Mouse (Mus musculus): Measurements from ENCODE around the gene Bmi1.
A peak's percentile ranks its signal among the peaks of the same experiment; 100 is the strongest.

The Bmi1 gene

GRCm38 (mm10) chr2:18676936-18677491 lies at the start of gene Bmi1:
Gene Bmi1, plus strand, starts transcription at chr2:18677018.
- peak; percentile 84 for DNase-seq

DNA sequence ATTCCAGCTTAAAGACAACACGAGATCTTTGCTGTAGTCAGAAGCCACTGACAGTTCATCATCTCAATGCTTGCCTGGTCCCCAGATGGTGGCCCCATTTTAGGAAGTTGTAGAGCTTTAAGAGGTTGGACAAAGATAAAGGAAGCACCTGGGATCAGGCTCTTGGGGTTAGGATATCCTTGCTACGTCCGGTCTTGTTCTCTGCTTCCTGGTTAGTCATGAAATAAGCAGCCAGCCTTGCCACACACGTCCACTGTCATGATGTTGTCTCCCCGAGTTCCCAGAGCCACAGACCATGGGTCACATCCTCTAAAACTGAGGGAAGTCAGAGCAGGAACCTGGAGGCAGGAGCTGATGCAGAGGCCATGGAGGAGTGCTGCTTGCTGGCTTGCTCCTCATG lies 46.3 kb upstream of the Bmi1 start:
- no peak for DNase-seq

- no peak for DNase-seq
Observed at GRCm38 (mm10) chr2:18635052-18635451, 41.8 kb upstream of the Bmi1 start.

GRCm38 (mm10) chr2:18648563-18648962 lies 28.3 kb upstream of the Bmi1 start:
- DNase-seq, result no peak

- no peak for DNase-seq
Observed at GRCm38 (mm10) chr2:18654821-18655220, 22.0 kb upstream of the Bmi1 start.

DNA sequence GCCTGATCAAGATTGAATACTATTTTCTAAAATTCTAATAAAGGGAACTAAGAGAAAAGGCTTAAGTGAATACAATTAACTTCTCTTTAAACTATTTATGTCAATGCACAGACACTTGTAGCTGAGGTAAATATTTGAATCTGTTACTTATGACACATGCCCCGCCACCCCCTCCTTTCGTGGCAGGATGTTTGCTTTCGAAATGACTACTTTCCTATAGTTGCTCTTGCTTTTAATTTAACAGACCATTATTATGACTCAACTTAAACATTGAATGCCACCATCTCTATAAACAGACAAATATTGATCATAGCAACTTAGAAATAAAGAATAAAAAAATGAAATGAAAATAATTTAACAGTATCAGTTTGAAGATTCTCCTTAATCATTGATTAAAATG lies 12.8 kb upstream of the Bmi1 start:
- DNase-seq, result no peak

GRCm38 (mm10) chr2:18671041-18671440 lies 5.8 kb upstream of the Bmi1 start:
- peak; percentile 51 for DNase-seq

GRCm38 (mm10) chr2:18672133-18672765 lies 4.6 kb upstream of the Bmi1 start, which contains the start of gene Commd3:
Gene Commd3, plus strand, starts transcription at chr2:18672384.
- DNase-seq, result peak; percentile 94

- DNase-seq, result no peak
Observed at GRCm38 (mm10) chr2:18672766-18673164, 4.1 kb upstream of the Bmi1 start.

- DNase-seq, result no peak
Observed at GRCm38 (mm10) chr2:18673766-18674165, 3.1 kb upstream of the Bmi1 start.

DNA sequence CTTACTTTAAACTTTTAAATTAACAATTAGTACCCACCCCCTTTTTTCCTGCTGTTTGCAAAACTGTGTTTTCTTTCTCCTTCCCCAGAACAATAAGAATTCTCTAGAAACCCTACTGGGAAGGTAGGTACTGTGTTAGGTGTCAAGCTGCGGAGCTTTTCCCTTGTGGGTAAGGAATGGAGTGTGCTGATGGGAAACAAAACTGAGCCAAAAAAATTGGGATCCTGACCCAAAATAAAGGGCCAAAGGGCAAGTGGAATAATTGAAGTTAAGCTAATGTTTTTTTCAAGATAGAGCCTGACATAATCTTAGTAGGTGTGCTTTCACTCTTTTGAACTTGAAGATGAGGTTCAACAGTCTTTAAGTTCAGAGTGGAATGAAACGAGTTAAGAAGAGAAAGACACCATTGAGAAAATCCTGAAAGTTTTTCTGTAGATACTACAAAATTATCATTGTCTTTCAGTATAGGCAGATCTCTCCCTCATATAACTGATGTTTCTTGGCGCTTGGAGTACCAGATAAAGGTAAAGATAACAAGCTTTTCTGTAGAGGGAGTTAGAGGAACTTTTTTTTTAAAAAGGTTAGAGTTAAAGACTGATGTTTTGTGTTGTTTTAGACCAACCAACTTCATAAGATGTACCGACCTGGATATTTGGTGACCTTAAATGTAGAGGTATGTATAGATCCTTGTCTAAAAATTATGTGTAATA lies 2.5 kb upstream of the Bmi1 start:
- no peak for DNase-seq

GRCm38 (mm10) chr2:18675681-18676456 lies 949 bp upstream of the Bmi1 start:
- DNase-seq, result peak; percentile 49

DNA sequence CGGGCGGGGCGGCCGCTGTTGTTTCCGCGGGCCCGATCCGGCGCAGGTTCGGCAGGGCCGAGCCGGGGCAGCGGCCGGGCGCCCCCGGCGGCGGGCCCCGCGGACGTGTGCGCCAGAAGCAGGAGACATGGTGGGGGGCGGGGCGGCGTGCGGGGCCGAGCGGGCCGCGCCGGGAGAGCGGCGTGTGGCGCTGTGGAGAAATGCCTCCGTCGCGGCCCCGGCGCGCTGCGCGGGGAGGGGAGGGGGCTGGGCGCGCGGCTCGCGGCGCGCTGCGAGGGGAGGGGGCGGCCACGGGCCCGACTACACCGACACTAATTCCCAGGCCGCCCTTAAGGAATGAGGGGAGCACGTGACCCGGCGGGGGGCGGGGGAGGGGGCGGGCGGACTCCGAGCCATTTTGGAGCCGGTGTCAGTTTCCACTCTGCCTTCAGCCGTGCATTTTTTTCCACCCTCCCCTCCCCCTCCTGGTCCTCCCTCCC lies 322 bp upstream of the Bmi1 start:
- DNase-seq, result peak; percentile 95

DNA sequence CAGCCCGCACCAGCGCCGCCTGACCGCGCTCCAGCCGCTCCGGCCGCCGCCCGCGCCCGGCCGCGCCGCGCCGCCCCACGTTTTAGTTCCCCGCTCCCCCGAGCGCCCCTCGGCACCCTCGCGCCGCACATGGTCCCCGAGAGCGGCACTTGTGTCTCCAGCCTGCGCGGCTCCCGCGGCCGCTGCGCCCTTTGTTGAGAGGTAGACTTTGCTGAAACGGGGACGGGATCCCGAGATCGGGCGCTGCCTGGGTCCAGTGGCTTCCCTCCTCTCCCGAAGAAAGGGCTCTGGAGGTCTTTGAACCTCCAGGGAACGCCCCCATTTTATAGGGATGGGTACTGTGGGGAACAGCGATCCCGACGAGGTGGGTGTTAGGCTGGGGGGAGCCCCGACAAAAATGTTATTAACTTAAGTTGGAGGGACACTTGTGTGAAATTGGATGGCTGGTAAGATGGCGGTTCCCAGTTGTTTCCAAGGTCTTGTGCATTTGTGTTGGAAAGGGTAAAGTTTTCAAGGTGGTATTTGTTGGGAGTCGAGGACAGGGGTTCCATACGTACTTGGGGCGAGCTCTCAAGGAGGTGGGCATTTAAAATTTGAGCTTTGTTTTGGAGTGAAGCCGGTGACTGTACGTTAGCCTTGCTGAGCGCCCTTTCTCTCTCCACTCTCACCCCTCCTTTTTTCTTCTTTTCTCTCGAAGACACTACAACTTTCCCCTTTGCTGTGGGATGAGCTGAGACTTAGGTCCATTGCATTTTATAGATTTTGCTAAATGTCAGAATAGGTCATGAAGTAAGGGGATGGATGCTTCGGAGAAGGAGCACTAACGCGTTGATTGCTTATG lies 1.0 kb downstream of the Bmi1 start:
- peak; percentile 78 for DNase-seq

DNA sequence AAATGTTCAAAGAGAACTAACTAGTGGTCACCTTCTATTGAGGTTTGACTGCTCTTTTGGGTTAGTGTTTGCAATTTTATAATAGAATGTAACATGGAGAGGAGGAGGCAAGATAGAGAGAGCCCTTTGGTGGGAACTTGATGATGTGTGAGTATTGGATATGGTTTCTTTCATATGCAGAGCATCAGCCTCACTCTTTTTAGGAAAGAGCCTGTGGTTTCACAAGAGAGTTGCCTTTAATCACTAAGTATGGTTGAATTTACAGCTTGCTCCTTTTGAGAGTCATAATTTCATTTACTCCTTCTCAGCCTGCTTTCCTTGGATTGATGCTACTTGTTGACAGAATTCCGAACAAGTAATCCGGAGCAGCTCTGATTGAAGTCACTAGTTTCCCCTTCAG lies 2.9 kb downstream of the Bmi1 start:
- DNase-seq, result no peak

DNA sequence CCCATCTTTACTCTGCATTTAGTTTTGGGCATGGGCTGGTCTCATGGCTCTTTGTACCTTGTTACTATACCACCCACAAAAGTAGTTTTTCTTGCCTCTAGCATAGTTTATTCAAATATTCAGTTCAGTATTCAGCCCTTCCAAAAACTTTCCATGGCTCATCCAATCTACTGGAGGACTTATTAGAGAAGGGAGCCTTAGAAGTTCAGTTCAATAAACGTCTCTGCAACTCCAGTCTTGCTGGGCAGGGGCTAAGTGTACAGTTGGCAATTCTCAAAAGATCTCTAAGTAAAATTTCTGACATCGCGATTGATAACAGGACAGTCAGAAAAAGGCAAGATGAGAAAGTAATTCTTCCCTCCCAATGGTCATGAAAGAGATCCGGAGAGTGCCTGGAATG lies 3.7 kb downstream of the Bmi1 start:
- DNase-seq, result no peak

DNA sequence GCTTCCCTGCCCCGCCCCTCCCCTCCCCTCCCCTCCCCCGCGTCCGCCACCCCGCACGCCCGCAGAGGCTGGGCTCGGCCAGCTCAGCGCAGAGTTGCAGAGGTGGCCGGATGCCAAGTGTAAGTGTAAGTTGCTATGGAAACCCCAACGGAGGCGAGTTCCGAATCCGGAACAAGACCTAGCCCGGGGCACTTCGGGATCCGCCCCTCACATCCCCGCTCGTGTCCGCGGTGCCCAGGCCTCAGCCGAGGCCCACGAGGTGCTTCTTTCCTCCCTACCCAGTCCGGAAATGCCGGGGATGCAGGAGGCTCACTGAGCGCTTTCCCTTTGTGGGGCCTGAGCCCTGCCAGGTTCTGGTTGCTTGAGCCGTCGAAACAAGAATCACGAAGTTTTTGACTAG lies 4.1 kb downstream of the Bmi1 start:
- peak; percentile 81 for DNase-seq

DNA sequence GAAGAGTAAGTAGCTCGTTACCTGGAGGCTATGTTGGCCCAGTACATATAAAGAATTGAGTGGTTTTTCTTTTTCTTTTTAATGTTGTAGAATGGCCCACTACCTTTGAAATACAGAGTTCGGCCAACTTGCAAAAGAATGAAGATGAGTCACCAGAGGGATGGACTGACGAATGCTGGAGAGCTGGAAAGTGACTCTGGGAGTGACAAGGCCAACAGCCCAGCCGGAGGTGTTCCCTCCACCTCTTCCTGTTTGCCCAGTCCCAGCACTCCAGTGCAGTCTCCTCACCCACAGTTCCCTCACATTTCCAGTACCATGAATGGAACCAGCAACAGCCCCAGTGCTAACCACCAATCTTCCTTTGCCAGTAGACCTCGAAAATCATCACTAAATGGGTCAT lies 7.2 kb downstream of the Bmi1 start:
- no peak for DNase-seq

DNA sequence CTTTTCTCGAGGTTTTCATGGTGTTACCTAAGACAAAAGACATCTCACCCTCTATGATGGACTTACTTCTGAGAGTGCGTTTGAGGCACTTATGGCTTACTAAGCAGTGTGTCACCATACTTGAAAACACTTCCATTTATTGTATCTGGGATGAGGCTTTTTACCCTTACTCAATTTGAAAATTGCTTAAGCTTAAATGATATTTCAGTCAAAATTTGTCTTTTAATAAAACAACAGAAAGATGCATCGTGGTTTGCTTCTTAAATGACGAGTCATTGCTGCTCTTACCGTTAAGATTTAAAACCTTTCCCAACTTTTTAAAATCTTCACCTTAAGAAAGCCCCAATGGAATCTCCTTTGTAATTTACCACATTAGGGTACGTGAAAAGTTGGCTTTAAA lies 9.6 kb downstream of the Bmi1 start:
- DNase-seq, result no peak

DNA sequence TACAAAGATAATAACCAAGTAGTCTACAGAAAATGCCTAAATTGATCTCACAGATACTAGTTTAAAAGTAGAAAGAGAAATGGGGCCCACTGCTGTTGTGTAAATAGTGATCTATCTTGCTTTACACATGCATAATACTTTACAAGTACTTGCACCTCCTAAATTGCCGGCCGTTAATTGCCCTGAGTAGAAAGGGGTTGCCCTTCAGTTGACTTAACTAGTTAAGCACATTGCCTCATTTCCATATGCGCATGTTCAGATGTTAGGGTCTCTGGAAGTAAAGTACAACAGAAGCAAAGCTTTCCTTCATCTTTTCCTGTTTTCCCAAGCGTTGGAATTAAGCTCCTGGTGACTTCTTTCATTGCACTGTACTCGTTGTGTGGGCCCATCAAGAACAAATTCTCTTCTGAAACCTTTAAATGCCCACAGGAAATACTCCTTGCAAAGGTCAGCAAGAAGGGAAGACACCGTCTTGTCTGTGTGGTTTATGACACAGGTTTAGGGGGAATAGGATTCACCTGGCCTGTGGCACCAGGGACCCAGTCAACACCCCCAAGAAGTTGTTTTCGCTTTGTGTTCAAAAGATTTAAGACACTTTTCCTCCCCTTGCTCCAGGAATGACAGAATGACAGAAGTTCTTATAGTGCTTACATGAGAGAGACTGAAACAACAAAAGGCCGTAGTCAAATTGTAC lies 10.2 kb downstream of the Bmi1 start:
- DNase-seq, result peak; percentile 34

GRCm38 (mm10) chr2:18687671-18688170 lies 10.9 kb downstream of the Bmi1 start:
- no peak for DNase-seq

GRCm38 (mm10) chr2:18688286-18688685 lies 11.5 kb downstream of the Bmi1 start:
- DNase-seq, result no peak

Measured in embryo, embryonic 11 days (tissue).